Mouse (Mus musculus) MEL (cell line): ENCODE measurements at regions not wholly inside any gene's neighbourhood (a gene's known extent, or its start where the extent isn't known, plus 50 kb on each side); places are given as distances from the start of the nearest gene placed in this dataset.

ENCODE experiments used
- DNase-seq: peaks from one replicate; pipeline ENCODE4 v3.0.0; 2011; ENCODE audit warnings: low read depth, low spot score
- H3K27ac ChIP-seq: 2 replicates; pipeline ENCODE4 v1.5.1; 2012; ENCODE audit warnings: low read depth, mild to moderate bottlenecking, control low read depth, low read length, moderate library complexity; ENCODE audit not compliant: control insufficient read depth
- H3K27me3 ChIP-seq, 2 experiments: fragments of 150-350 bp in 1 of 2; sonication (generic) in 1 of 2; 2 replicates each; pipeline ENCODE4 v1.6.1; 2012; ENCODE audit warnings: low read length in 2 of 2, mild to moderate bottlenecking in 2 of 2, improper control_type of control experiment in 1 of 2, moderate library complexity in 1 of 2; ENCODE audit not compliant: insufficient read depth in 2 of 2, control insufficient read depth in 1 of 2
- H3K36me3 ChIP-seq, 2 experiments: 2 replicates each; pipeline ENCODE4 v1.6.1; 2012 to 2014; ENCODE audit warnings: low read length in 2 of 2, improper control_type of control experiment in 1 of 2, inconsistent platforms in 1 of 2, mild to moderate bottlenecking in 1 of 2; ENCODE audit not compliant: insufficient read depth in 2 of 2, control insufficient read depth in 1 of 2
- H3K4me1 ChIP-seq, 2 experiments: fragments of 150-350 bp in 1 of 2; sonication (generic) in 1 of 2; 2 replicates each; pipeline ENCODE4 v1.6.1; 2012; ENCODE audit warnings: low read length in 2 of 2, improper control_type of control experiment in 1 of 2, mild to moderate bottlenecking in 1 of 2; ENCODE audit not compliant: insufficient read depth in 2 of 2, control insufficient read depth in 1 of 2
- H3K4me3 ChIP-seq, 2 experiments: fragments of 150-350 bp in 1 of 2; sonication (generic) in 1 of 2; 2 replicates each; pipeline ENCODE4 v1.5.1; 2012; ENCODE audit warnings: low read depth in 2 of 2, low read length in 2 of 2, mild to moderate bottlenecking in 2 of 2, moderate library complexity in 2 of 2, control low read depth in 1 of 2, improper control_type of control experiment in 1 of 2; ENCODE audit not compliant: control insufficient read depth in 1 of 2, insufficient read depth in 1 of 2
- H3K79me2 ChIP-seq: 2 replicates; pipeline ENCODE4 v1.6.1; 2012; ENCODE audit warnings: mild to moderate bottlenecking, low read length, moderate library complexity; ENCODE audit not compliant: control insufficient read depth, poor library complexity, insufficient read depth
- H3K9ac ChIP-seq: 2 replicates; pipeline ENCODE4 v1.6.1; 2012; ENCODE audit warnings: low read depth, mild to moderate bottlenecking, control low read depth, low read length, moderate library complexity; ENCODE audit not compliant: control insufficient read depth, poor library complexity, severe bottlenecking
- H3K9me3 ChIP-seq: fragments of 150-350 bp; sonication (generic); replicated peaks from 2 replicates; pipeline ENCODE4 v1.6.1; 2012; ENCODE audit warnings: mild to moderate bottlenecking, low read length, improper control_type of control experiment, moderate library complexity; ENCODE audit not compliant: insufficient read depth
- CHD1 ChIP-seq: IDR thresholded peaks from 2 replicates; pipeline ENCODE4 v1.6.1; 2012; ENCODE audit warnings: low read depth, mild to moderate bottlenecking, inconsistent platforms, low read length, improper control_type of control experiment
- CHD2 ChIP-seq: IDR thresholded peaks from 2 replicates; pipeline ENCODE4 v1.6.1; 2011; ENCODE audit warnings: low read length, improper control_type of control experiment
- ELF1 ChIP-seq: IDR thresholded peaks from 2 replicates; pipeline ENCODE4 v1.6.1; 2014; ENCODE audit warnings: low read depth, mild to moderate bottlenecking, inconsistent platforms, low read length, improper control_type of control experiment, moderate library complexity
- HCFC1 ChIP-seq: IDR thresholded peaks from 2 replicates; pipeline ENCODE4 v1.6.1; 2012; ENCODE audit warnings: low read depth, mild to moderate bottlenecking, inconsistent platforms, low read length, improper control_type of control experiment, moderate library complexity
- MXI1 ChIP-seq: IDR thresholded peaks from 2 replicates; pipeline ENCODE4 v1.6.1; 2011; ENCODE audit warnings: mild to moderate bottlenecking, low read depth, low read length, improper control_type of control experiment
- NELFE ChIP-seq: IDR thresholded peaks from 2 replicates; pipeline ENCODE4 v1.6.1; 2011; ENCODE audit warnings: low read depth, low read length, improper control_type of control experiment
- POLR2A ChIP-seq, 2 experiments: IDR thresholded peaks; 2 replicates each; pipeline ENCODE4 v1.6.1; 2011 to 2012; ENCODE audit warnings: low read length in 2 of 2, mild to moderate bottlenecking in 2 of 2, control low read depth in 1 of 2, improper control_type of control experiment in 1 of 2, low read depth in 1 of 2, moderate library complexity in 1 of 2; ENCODE audit not compliant: control insufficient read depth in 1 of 2, insufficient read depth in 1 of 2, poor library complexity in 1 of 2
- POLR2AphosphoS2 ChIP-seq: IDR thresholded peaks from 2 replicates; pipeline ENCODE4 v1.6.1; 2011; ENCODE audit warnings: low read length, improper control_type of control experiment
- POLR2AphosphoS5 ChIP-seq: IDR thresholded peaks from 2 replicates; pipeline ENCODE4 v1.6.1; 2012; ENCODE audit warnings: low read depth, borderline replicate concordance, mild to moderate bottlenecking, inconsistent platforms, low read length, moderate library complexity, mixed read lengths
- RCOR1 ChIP-seq: IDR thresholded peaks from 2 replicates; pipeline ENCODE4 v1.6.1; 2012; ENCODE audit warnings: low read depth, mild to moderate bottlenecking, inconsistent platforms, low read length, improper control_type of control experiment
- SIN3A ChIP-seq: IDR thresholded peaks from 2 replicates; pipeline ENCODE4 v1.6.1; 2012; ENCODE audit warnings: low read length, improper control_type of control experiment, inconsistent platforms
- TAL1 ChIP-seq: IDR thresholded peaks from 2 replicates; pipeline ENCODE4 v1.6.1; 2012; ENCODE audit warnings: mild to moderate bottlenecking, inconsistent platforms, low read length, moderate library complexity, mixed read lengths
- TCF12 ChIP-seq: IDR thresholded peaks from 2 replicates; pipeline ENCODE4 v1.6.1; 2014; ENCODE audit warnings: low read depth, mild to moderate bottlenecking, inconsistent platforms, low read length, improper control_type of control experiment, moderate library complexity
- UBTF ChIP-seq: IDR thresholded peaks from 2 replicates; pipeline ENCODE4 v1.6.1; 2012; ENCODE audit warnings: low read depth, mild to moderate bottlenecking, inconsistent platforms, low read length, improper control_type of control experiment, moderate library complexity, borderline replicate concordance; ENCODE audit not compliant: insufficient read depth
- USF2 ChIP-seq, 2 experiments: IDR thresholded peaks; 2 replicates each; pipeline ENCODE4 v1.6.1; 2011 to 2012; ENCODE audit warnings: improper control_type of control experiment in 2 of 2, low read length in 2 of 2, borderline replicate concordance in 1 of 2, inconsistent platforms in 1 of 2, low read depth in 1 of 2, mild to moderate bottlenecking in 1 of 2; ENCODE audit not compliant: insufficient read depth in 1 of 2
- ZKSCAN1 ChIP-seq: IDR thresholded peaks from 2 replicates; pipeline ENCODE4 v1.6.1; 2012; ENCODE audit warnings: low read depth, mild to moderate bottlenecking, inconsistent platforms, low read length, improper control_type of control experiment, moderate library complexity
- ZNF384 ChIP-seq: IDR thresholded peaks from 2 replicates; pipeline ENCODE4 v1.6.1; 2012; ENCODE audit warnings: low read depth, mild to moderate bottlenecking, inconsistent platforms, low read length, improper control_type of control experiment

DNA sequence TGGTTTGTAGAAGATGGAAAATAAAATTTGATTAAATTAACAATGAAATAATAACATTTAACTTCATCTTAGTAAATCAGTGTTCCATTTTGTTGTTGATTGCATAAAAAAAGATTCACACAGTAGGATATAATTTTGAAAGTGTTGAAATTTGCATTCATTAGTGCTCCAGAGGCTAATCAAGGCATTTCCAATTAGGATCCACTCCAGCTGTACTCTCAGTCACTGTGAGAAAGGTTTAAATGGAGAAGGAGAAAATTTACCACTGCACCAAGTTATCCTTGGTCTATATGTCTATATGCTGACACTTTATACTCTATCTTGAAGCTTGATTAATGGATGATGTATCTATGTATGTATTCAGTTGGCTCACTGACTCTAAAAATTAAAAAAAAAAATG is 695.3 kb upstream of the Negr1 start:
- Histone ChIP-seq H3K27ac (no peak overlapping the region), H3K9me3 (no peaks in the 10 kb centered on the region), H3K36me3 (no peaks in the 10 kb centered on the region), H3K9ac (no peak overlapping the region), H3K79me2 (no peaks in the 10 kb centered on the region), H3K4me1 (no peaks in the 10 kb centered on the region), H3K27me3 (no peaks in the 10 kb centered on the region), H3K4me3 (no peak overlapping the region)
- TF ChIP-seq TAL1: no peak
- no peak for TF ChIP-seq POLR2AphosphoS2
- TF ChIP-seq CHD2: no peak
- no peak for TF ChIP-seq UBTF
- no peak for TF ChIP-seq POLR2AphosphoS5
- TF ChIP-seq ZKSCAN1: no peak
- TF ChIP-seq ZNF384: no peak
- TF ChIP-seq MXI1: no peak
- TF ChIP-seq USF2 (IDR thresholded peaks at IDR 0.05; ENCODE audit: borderline replicate concordance in 1 of 2, insufficient read depth in 1 of 2, low read depth in 1 of 2, low read length in 2 of 2): no peak
- TF ChIP-seq TCF12: no peak
- DNase-seq: no peak

DNA sequence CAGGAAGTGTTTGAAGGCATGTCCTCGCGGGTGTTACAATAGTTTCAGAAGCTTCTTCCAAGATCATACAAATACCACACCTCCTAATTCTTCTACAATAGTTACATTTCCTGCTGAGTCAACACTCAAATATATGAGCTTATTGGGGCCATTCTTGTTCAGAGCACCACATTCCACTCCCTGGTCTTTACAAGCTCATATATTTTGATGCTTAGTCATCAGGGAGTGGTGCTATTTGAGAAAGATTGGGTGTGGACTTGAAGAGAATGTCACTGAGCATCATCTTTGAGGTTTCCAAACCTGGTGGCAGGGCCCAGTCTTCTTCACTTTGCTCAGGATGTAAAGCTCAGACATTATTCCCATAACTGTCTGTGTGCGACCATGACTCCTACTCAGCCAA is 685.9 kb upstream of the Negr1 start:
- no peaks in the 10 kb centered on the region for H3K27me3 ChIP-seq
- no peak for TF ChIP-seq NELFE
- no peak for TF ChIP-seq HCFC1
- TF ChIP-seq SIN3A: no peak
- no peak for TF ChIP-seq MXI1
- TF ChIP-seq POLR2A (IDR thresholded peaks at IDR 0.05; ENCODE audit: control insufficient read depth in 1 of 2, insufficient read depth in 1 of 2, low read depth in 1 of 2, low read length in 2 of 2, poor library complexity in 1 of 2): no peak

GRCm38 (mm10) chr3:155878401-155878800 is 683.2 kb upstream of the Negr1 start:
- no peaks in the 10 kb centered on the region for H3K36me3 ChIP-seq
- H3K27me3 ChIP-seq: no peaks in the 10 kb centered on the region
- H3K27ac ChIP-seq: no peak overlapping the region
- H3K9ac ChIP-seq: no peak overlapping the region
- no peaks in the 10 kb centered on the region for H3K9me3 ChIP-seq
- H3K79me2 ChIP-seq: no peaks in the 10 kb centered on the region
- H3K4me1 ChIP-seq: no peaks in the 10 kb centered on the region
- TF ChIP-seq RCOR1 (no peak), CHD1 (no peak), ELF1 (no peak), CHD2 (no peak)
- H3K4me3 ChIP-seq: no peak overlapping the region
- no peak for DNase-seq

More for the DNA sequence above, 685.9 kb upstream of the Negr1 start:
- Histone ChIP-seq H3K27ac (no peak overlapping the region), H3K4me3 (no peak overlapping the region), H3K9me3 (no peaks in the 10 kb centered on the region), H3K36me3 (no peaks in the 10 kb centered on the region), H3K9ac (no peak overlapping the region), H3K4me1 (no peaks in the 10 kb centered on the region), H3K79me2 (no peaks in the 10 kb centered on the region)
- no peak for DNase-seq
